Mouse (Mus musculus) limb, embryonic 13.5 days (tissue): ENCODE results near the gene Kcnrg. TPM values are rescaled to one million over a fixed set of nuclear protein-coding genes. Genes with fewer than 3 reads are reported as not detected.
A peak's percentile ranks its signal among the peaks of the same experiment; 100 is the strongest.

Source experiments
- ATAC-seq: fragments of 200-750 bp; cut with Nextera tagmentation; 2 replicates; pipeline ENCODE4 v1.8.0; 2017; ENCODE audit warnings: low read depth, moderate number of reproducible peaks, moderate TSS enrichment; ENCODE audit not compliant: low FRiP score
- H3K27ac ChIP-seq: fragments of 300-500 bp; sonication (generic); 2 replicates; pipeline ENCODE4 v1.5.1; 2015; ENCODE audit warnings: inconsistent platforms, mild to moderate bottlenecking, moderate library complexity
- H3K27me3 ChIP-seq: fragments of 300-500 bp; sonication (generic); 2 replicates; pipeline ENCODE4 v1.6.1; 2015; ENCODE audit warnings: mild to moderate bottlenecking, inconsistent platforms
- H3K36me3 ChIP-seq: fragments of 300-500 bp; sonication (generic); 2 replicates; pipeline ENCODE4 v1.6.1; 2015; ENCODE audit warnings: inconsistent platforms, mild to moderate bottlenecking, moderate library complexity
- H3K4me1 ChIP-seq: fragments of 300-500 bp; sonication (generic); 2 replicates; pipeline ENCODE4 v1.6.1; 2015; ENCODE audit warnings: inconsistent platforms
- H3K4me2 ChIP-seq: fragments of 300-500 bp; sonication (generic); replicated peaks from 2 replicates; pipeline ENCODE4 v1.6.1; 2015; ENCODE audit warnings: inconsistent platforms, mild to moderate bottlenecking, moderate library complexity
- H3K4me3 ChIP-seq: fragments of 300-500 bp; sonication (generic); 2 replicates; pipeline ENCODE4 v1.5.1; 2015; ENCODE audit warnings: moderate library complexity, mild to moderate bottlenecking, inconsistent platforms
- H3K9ac ChIP-seq: fragments of 300-500 bp; sonication (generic); 2 replicates; pipeline ENCODE4 v1.6.1; 2015; ENCODE audit warnings: mild to moderate bottlenecking, inconsistent platforms
- H3K9me3 ChIP-seq: fragments of 300-500 bp; sonication (generic); 2 replicates; pipeline ENCODE4 v1.6.1; 2016; ENCODE audit warnings: inconsistent platforms
- WGBS: fragments of 180-500 bp; shearing (Covaris S2); methylation state at CpG from one replicate; pipeline ENCODE4 v1.1.7; 2015; 5-methylcytosine and 5-hydroxymethylcytosine counted together
- microRNA counts: library from miRNA; unstranded; fragments of <30 nt; microRNA quantifications from one replicate; lab custom pipeline; 2016
- microRNA-seq: library from miRNA; unstranded; fragments of <30 nt; microRNA quantifications from one replicate; pipeline ENCODE4, GENCODE M21; 2016
- polyA plus RNA-seq: library from polyadenylated mRNA; unstranded; fragments of >200 nt; fragmentation: Nextera tagmentation; extraction: Ambion mirVana; gene quantifications from 2 replicates; pipeline ENCODE4 v1.2.1, GENCODE M21; 2015

Kcnrg gene
- polyA plus RNA-seq, 1 experiment from 2014 or later, result 1.7 TPM

- Histone ChIP-seq H3K4me3 (peak overlapping the region; percentile 93), H3K9me3 (no peaks in the 10 kb centered on the region), H3K27me3 (no peaks in the 10 kb centered on the region), H3K27ac (peak overlapping the region; percentile 97), H3K4me1 (peaks cover 17% of the 10 kb centered on the region), H3K4me2 (peak overlapping the region; percentile 79), H3K36me3 (no peaks in the 10 kb centered on the region), H3K9ac (peak overlapping the region; percentile 97)
- under 1% methylated on average over 93 of the region's 95 CpGs for WGBS
- peak; percentile 60 for ATAC-seq
Measured at GRCm38 (mm10) chr14:61647881-61648684, 40.8 kb downstream of the Kcnrg start.

- Histone ChIP-seq H3K9ac (peak overlapping the region; percentile 97), H3K27me3 (no peaks in the 10 kb centered on the region), H3K27ac (peak overlapping the region; percentile 97), H3K4me3 (peak overlapping the region; percentile 93), H3K4me2 (peak overlapping the region; percentile 79), H3K36me3 (no peaks in the 10 kb centered on the region), H3K9me3 (no peaks in the 10 kb centered on the region), H3K4me1 (peaks cover 17% of the 10 kb centered on the region)
- ATAC-seq, result peak; percentile 90
- 2% methylated on average over 62 of the region's 62 CpGs for WGBS
Measured at GRCm38 (mm10) chr14:61648685-61649504, 41.6 kb downstream of the Kcnrg start.

- H3K9ac ChIP-seq, result no peak overlapping the region
- WGBS, result 42% methylated on average over 9 of the region's 9 CpGs
- no peaks in the 10 kb centered on the region for H3K27me3 ChIP-seq
- peak overlapping the region; percentile 79; the same call in 1 of the 2 replicates for H3K4me2 ChIP-seq
- no peak overlapping the region for H3K4me3 ChIP-seq
- no peak overlapping the region for H3K27ac ChIP-seq
- peaks cover 17% of the 10 kb centered on the region for H3K4me1 ChIP-seq
- ATAC-seq, result no peak
- H3K36me3 ChIP-seq, result no peaks in the 10 kb centered on the region; the same call in 1 of the 2 replicates
- H3K9me3 ChIP-seq, result no peaks in the 10 kb centered on the region
Measured at GRCm38 (mm10) chr14:61650291-61650960, 43.2 kb downstream of the Kcnrg start.

GRCm38 (mm10) chr14:61656469-61656868 lies 49.2 kb downstream of the Kcnrg start:
- H3K9ac ChIP-seq, result no peak overlapping the region
- no peak overlapping the region for H3K4me3 ChIP-seq
- H3K4me1 ChIP-seq, result 0 out of 2 replicates have a peak, but pooled peaks cover 3% of the 10 kb centered on the region
- H3K27me3 ChIP-seq, result no peaks in the 10 kb centered on the region
- WGBS, result 45% methylated on average over 2 of the region's 2 CpGs
- ATAC-seq, result no peak
- no peaks in the 10 kb centered on the region for H3K9me3 ChIP-seq
- H3K27ac ChIP-seq, result no peak overlapping the region
- H3K4me2 ChIP-seq, result no peak overlapping the region
- H3K36me3 ChIP-seq, result no peaks in the 10 kb centered on the region; the same call in 1 of the 2 replicates

- 89% methylated on average over 1 of the region's 1 CpGs for WGBS
- ATAC-seq, result no peak
Measured at GRCm38 (mm10) chr14:61661496-61661895, 54.2 kb downstream of the Kcnrg start.

GRCm38 (mm10) chr14:61662307-61662706 lies 55.0 kb downstream of the Kcnrg start:
- H3K36me3 ChIP-seq, result no peaks in the 10 kb centered on the region
- H3K4me3 ChIP-seq, result no peak overlapping the region
- H3K9ac ChIP-seq, result no peak overlapping the region
- no peaks in the 10 kb centered on the region for H3K27me3 ChIP-seq
- H3K4me1 ChIP-seq, result no peaks in the 10 kb centered on the region
- 91% methylated on average over 8 of the region's 8 CpGs for WGBS
- no peak for ATAC-seq
- H3K9me3 ChIP-seq, result no peaks in the 10 kb centered on the region
- no peak overlapping the region for H3K27ac ChIP-seq
- H3K4me2 ChIP-seq, result no peak overlapping the region

More at GRCm38 (mm10) chr14:61661496-61661895, 54.2 kb downstream of the Kcnrg start:
- H3K9ac ChIP-seq, result no peak overlapping the region
- H3K27ac ChIP-seq, result no peak overlapping the region
- H3K4me2 ChIP-seq, result no peak overlapping the region
- H3K9me3 ChIP-seq, result no peaks in the 10 kb centered on the region
- no peaks in the 10 kb centered on the region for H3K36me3 ChIP-seq
- H3K27me3 ChIP-seq, result no peaks in the 10 kb centered on the region
- no peaks in the 10 kb centered on the region for H3K4me1 ChIP-seq
- H3K4me3 ChIP-seq, result no peak overlapping the region

MicroRNAs encoded within 50 kb of the gene (microRNA counts, 519-probe panel; counts per million panel counts)
- microRNA mmu-miR-15a (lab: Ali Mortazavi, UCI), result 4,898 counts per million, percentile 92 among the panel's probes with 10 or more counts
- 5,851 counts per million, percentile 99 among the panel's probes with 10 or more counts for microRNA mmu-miR-16 (lab: Ali Mortazavi, UCI)

Small RNA genes within 50 kb of the gene (microRNA-seq; reads per million reads assigned to microRNA genes)
- gene Mir15a, result 2,617 reads per million, percentile 85 among the genes with 10 or more reads in this experiment
- 1,621 reads per million, percentile 80 among the genes with 10 or more reads in this experiment for gene Mir16-1

Other genes with a start within 250 kb of the Kcnrg start
- 13.0 and 14.7 TPM in 2 replicates for gene Ebpl, start 247.0 kb upstream of the Kcnrg start, polyA plus RNA-seq
- gene Kpna3, start 167.6 kb upstream of the Kcnrg start, polyA plus RNA-seq, result 52.2 and 57.5 TPM in 2 replicates
- gene Spryd7, start 50.6 kb upstream of the Kcnrg start, polyA plus RNA-seq, result 20.0 and 23.3 TPM in 2 replicates
- 28.6 and 28.8 TPM in 2 replicates for gene Trim13, start 9.2 kb upstream of the Kcnrg start, polyA plus RNA-seq